Mouse (Mus musculus) brain, embryonic 14.5 days (tissue): ENCODE data around the gene Atg16l2.

Source experiments
- CTCF ChIP-seq: fragments of 200-500 bp; IDR thresholded peaks from 2 replicates; pipeline ENCODE4 v1.5.1; 2012; ENCODE audit warnings: inconsistent platforms, mild to moderate bottlenecking, moderate library complexity, borderline replicate concordance; ENCODE audit not compliant: insufficient read depth, insufficient read length; ENCODE audit errors: extremely low read depth
- POLR2A ChIP-seq: fragments of 200-500 bp; IDR thresholded peaks from 2 replicates; pipeline ENCODE4 v1.6.1; 2012; ENCODE audit warnings: mild to moderate bottlenecking, inconsistent platforms, borderline replicate concordance; ENCODE audit not compliant: poor library complexity, insufficient read depth, insufficient read length, severe bottlenecking; ENCODE audit errors: extremely low read depth

GRCm38 (mm10) chr7:101335228-101335627 is 33.2 kb upstream of the Atg16l2 start:
- no peak for TF ChIP-seq POLR2A
- TF ChIP-seq CTCF = no peak
